Mouse (Mus musculus): ENCODE measurements at regions not wholly inside any gene's neighbourhood (a gene's known extent, or its start where the extent isn't known, plus 50 kb on each side); places are given as distances from the start of the nearest gene placed in this dataset.
A peak's percentile ranks its signal among the peaks of the same experiment; 100 is the strongest.
"Not testable (repeated sequence)": the region's sequence is repeated elsewhere in the genome, so short reads cannot be mapped to it uniquely, and the experiment has no call there.

- DNase-seq (ENCODE audit: low read depth, low spot score), result not testable (repeated sequence)
Observed at GRCm38 (mm10) chr13:61957197-61957596, 172.5 kb upstream of the Zfp808 start.

GRCm38 (mm10) chr13:61978856-61979255, 150.8 kb upstream of the Zfp808 start:
- not testable (repeated sequence) for DNase-seq (ENCODE audit: low read depth, low spot score)

GRCm38 (mm10) chr13:61996519-61996918, 133.2 kb upstream of the Zfp808 start:
- not testable (repeated sequence) for DNase-seq (ENCODE audit: low read depth, low spot score)

- DNase-seq (ENCODE audit: low read depth, low spot score), result not testable (repeated sequence)
Observed at GRCm38 (mm10) chr13:61998803-61999202, 130.9 kb upstream of the Zfp808 start.

GRCm38 (mm10) chr13:62007321-62007720, 122.4 kb upstream of the Zfp808 start:
- not testable (repeated sequence) for DNase-seq (ENCODE audit: low read depth, low spot score)

- peak; percentile 11 for DNase-seq (ENCODE audit: low read depth, low spot score)
Observed at GRCm38 (mm10) chr13:62015424-62016167, 114.1 kb upstream of the Zfp808 start.

GRCm38 (mm10) chr13:62016168-62016502, 113.6 kb upstream of the Zfp808 start:
- not testable (repeated sequence) for DNase-seq (ENCODE audit: low read depth, low spot score)

GRCm38 (mm10) chr13:62037646-62038045, 92.0 kb upstream of the Zfp808 start:
- DNase-seq (ENCODE audit: low read depth, low spot score), result not testable (repeated sequence)

GRCm38 (mm10) chr13:62077951-62078671, 51.6 kb upstream of the Zfp808 start:
- not testable (repeated sequence) for DNase-seq (ENCODE audit: low read depth, low spot score)

- not testable (repeated sequence) for DNase-seq (ENCODE audit: low read depth, low spot score)
Observed at GRCm38 (mm10) chr13:62078893-62079292, 50.8 kb upstream of the Zfp808 start.
